Mouse (Mus musculus) heart, adult 11 months (tissue): Measurements from ENCODE around the gene Cftr.

Experiments used
- DNase-seq: peaks from one replicate; pipeline ENCODE4 v3.0.0; 2022

Gene Cftr

GRCm38 (mm10) chr6:18322950-18323349, 152.5 kb downstream of the Cftr start:
- no peak for DNase-seq

- no peak for DNase-seq
These were observed 164.9 kb downstream of the Cftr start for GRCm38 (mm10) chr6:18335393-18335792.

GRCm38 (mm10) chr6:18338307-18338706, 167.8 kb downstream of the Cftr start:
- DNase-seq = no peak

- no peak for DNase-seq
These were observed 173.8 kb downstream of the Cftr start for GRCm38 (mm10) chr6:18344272-18344671.

- DNase-seq = no peak
These were observed 178.8 kb downstream of the Cftr start for GRCm38 (mm10) chr6:18349153-18349858.

GRCm38 (mm10) chr6:18360154-18360553, 189.7 kb downstream of the Cftr start:
- no peak for DNase-seq

- no peak for DNase-seq
These were observed 190.5 kb downstream of the Cftr start for GRCm38 (mm10) chr6:18360955-18361354.

- DNase-seq = no peak
These were observed 191.7 kb downstream of the Cftr start for GRCm38 (mm10) chr6:18362232-18362631.

GRCm38 (mm10) chr6:18369054-18369453, 198.6 kb downstream of the Cftr start:
- no peak for DNase-seq

- no peak for DNase-seq
These were observed 199.2 kb downstream of the Cftr start for GRCm38 (mm10) chr6:18369723-18370122.
